Mouse (Mus musculus) adrenal gland, postnatal 14 days (tissue): ENCODE measurements around the gene Olfr12. TPM values are rescaled to one million over a fixed set of nuclear protein-coding genes. Genes with fewer than 3 reads are reported as not detected.

Experiments
- DNase-seq: peaks from one replicate; pipeline ENCODE4 v3.0.0; 2021; ENCODE audit warnings: mixed read lengths
- total RNA-seq: library from RNA; stranded (reverse); gene quantifications from 2 replicates; pipeline ENCODE4 v1.2.3, GENCODE M21; 2021

The Olfr12 gene
- total RNA-seq, 1 experiment from 2014 or later: not detected

DNA sequence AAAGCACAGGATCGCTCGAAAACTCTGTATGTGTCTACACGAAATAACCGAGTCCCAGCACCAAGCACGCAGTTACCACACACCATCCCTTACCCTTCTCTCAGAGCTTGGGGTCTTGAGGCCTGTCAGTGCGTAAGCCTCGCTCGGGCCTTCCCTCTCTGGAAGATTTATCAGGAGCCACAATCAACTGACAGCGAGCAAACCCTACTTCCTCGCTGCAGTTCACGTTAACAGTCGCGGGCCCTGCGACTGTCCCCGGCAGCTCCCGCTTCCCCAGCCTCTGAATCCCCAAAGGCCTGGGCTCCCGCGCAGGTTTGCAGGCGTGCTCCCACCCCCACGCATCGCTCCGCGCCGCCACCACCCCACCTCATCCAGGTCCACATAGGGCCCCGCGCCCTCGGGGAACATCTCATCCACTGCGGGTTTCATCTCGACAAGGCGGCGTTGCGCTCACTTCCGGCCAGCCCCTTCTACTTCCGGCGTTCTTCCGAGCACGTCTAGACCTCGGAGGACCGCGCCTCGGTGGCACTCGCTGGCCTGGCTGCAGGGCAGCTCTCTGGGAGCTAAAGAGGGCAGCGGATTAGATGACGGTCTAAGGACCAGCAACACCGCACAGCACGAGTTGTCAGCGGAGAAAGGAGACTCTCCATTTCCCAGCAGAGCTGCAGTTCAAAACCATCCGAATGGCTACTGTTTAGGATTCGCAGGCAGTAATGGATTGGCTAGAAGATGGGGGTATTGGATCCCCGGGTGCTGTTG lies 24.1 kb downstream of the Olfr12 start, which contains the start of gene Cops9:
Gene Cops9, minus strand, starts transcription at position 472 of the 759 bp plus-strand sequence.
- DNase-seq: peak; percentile 95

DNA sequence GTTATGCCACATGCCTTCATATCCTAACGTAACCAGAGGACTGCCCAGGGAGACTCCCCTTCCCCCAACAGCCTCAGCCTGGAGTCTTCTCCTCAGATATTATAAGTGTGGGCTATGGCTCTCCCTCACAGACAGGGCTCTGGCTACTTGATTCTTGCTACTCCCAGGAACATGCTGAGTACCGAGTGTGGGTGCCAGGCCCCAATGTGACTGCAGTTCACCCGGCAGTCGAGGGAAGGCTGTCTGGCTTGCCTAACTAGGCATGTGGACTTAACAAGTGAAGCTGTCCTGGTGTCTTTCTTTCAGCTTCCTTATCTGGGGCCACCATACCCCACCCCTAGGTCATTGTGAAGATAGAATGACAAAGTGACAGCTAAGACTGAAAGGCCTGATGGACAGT lies 26.1 kb downstream of the Olfr12 start:
- DNase-seq: no peak

DNA sequence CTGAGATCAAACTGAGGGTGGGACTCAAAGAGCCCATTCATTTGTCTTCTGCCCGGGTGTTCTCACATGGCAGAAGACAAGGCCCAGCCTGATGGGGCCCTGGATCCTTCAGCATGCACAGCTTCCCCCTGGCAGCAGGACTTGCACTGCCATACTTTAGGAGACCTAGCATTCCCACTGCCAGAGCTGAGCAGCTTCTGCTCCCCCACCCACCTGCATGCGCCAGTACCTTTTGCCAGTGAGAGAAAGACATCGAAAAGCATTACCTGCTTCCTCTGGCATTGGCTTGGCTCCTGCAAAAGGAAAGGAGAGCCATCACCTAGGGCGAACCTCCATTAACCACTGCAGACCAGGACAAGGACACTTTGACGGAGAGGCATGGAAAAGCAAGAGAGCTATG lies 27.3 kb downstream of the Olfr12 start:
- no peak for DNase-seq

GRCm38 (mm10) chr1:92646111-92646510 lies 28.5 kb downstream of the Olfr12 start:
- DNase-seq: no peak

GRCm38 (mm10) chr1:92646601-92647000 lies 29.0 kb downstream of the Olfr12 start:
- DNase-seq: no peak

DNA sequence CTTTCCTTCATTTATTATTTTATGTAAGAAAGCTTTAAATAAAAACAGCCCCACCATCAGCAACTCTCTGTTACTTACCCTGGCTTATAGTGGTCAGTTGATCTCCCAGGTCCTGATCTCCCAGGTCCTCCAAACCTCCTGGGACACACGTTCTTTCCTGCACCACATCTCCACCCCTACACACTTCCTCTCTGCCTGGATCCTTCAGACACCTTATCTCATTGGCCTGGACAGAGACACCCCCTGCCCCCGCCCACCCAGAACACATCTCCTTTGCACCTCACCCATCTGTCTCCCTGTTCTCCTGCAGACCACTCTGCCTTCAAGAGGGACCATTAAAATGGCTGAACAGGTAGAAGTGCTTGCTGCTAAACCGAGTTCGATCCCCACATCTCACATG lies 29.4 kb downstream of the Olfr12 start:
- no peak for DNase-seq

GRCm38 (mm10) chr1:92647752-92648151 lies 30.2 kb downstream of the Olfr12 start:
- peak; percentile 85 for DNase-seq

- DNase-seq: no peak
Measured at GRCm38 (mm10) chr1:92648197-92648596, 30.6 kb downstream of the Olfr12 start.

DNA sequence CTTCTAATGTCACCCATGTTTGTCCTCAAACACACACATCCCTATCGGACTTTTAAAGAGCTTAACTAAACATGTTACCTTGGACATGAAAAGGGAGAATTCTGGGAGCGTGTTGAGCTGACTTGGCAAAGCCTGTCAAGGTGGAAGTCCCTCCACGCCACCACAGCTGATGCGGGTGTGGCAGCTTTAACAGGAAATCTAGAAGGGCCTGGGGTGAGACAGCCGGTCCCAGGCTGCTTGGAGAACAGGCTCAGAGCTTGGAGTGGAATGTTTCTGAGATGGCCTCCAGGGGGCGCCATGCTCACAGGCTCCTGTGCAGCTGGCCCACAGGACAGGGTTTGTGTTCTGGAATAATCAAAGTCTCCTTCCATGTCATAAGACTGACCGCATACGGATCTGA lies 31.1 kb downstream of the Olfr12 start, which contains the start of gene Otos:
Gene Otos, minus strand, starts transcription at position 169 of the 400 bp plus-strand sequence.
- DNase-seq: peak; percentile 85

GRCm38 (mm10) chr1:92651467-92651866 lies 33.9 kb downstream of the Olfr12 start:
- no peak for DNase-seq

GRCm38 (mm10) chr1:92653179-92653578 lies 35.6 kb downstream of the Olfr12 start:
- no peak for DNase-seq

GRCm38 (mm10) chr1:92654676-92655075 lies 37.1 kb downstream of the Olfr12 start:
- no peak for DNase-seq

- peak; percentile 44 for DNase-seq
Measured at GRCm38 (mm10) chr1:92657025-92657820, 39.6 kb downstream of the Olfr12 start.

- no peak for DNase-seq
Measured at GRCm38 (mm10) chr1:92659392-92659791, 41.8 kb downstream of the Olfr12 start.

DNA sequence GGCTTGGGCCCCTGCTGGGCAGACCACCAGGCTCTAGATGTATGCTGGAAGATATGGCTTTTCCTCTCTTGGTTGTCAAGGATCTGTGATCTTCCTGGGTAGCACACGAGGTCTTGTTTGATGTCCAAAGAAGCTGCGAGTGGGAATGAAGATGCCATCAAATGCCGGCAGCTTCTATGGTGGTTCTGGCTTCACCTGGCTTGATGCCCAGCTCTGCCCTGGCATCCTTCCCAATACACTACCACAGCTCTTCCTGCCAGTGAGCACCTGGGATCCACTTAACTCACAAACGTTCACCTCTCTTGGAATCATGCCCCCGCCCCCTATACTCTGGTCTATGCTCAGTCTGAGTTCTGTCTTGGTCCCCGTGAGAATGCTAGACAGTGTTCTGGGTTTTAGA lies 49.5 kb downstream of the Olfr12 start:
- peak; percentile 41 for DNase-seq

- no peak for DNase-seq
Measured at GRCm38 (mm10) chr1:92669430-92669829, 51.8 kb downstream of the Olfr12 start.

DNA sequence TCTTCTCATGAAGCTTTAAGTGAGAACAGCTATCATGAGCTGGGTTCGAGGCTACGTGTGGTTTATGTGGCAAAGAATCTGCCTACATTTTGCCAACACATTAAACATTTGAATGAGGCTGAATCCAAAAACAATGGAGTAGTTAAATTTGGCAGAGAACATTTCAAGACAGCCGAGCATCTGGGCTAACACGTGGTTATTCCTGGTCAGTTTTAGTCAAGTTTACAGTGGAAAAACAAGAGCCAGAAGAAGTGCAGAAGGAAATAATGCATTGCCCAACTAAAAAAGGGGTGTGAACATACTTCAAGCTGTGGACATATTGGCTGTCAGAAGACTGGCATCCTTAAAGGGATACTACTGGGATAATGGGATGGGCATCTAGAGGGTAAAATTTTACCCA lies 53.7 kb downstream of the Olfr12 start:
- DNase-seq: no peak

Other genes starting within 250 kb of the Olfr12 start
- 626 and 670 TPM in 2 replicates for gene Ndufa10, start 143.9 kb upstream of the Olfr12 start, total RNA-seq
- gene Olfr1416, start 132.7 kb upstream of the Olfr12 start, total RNA-seq: not detected in 2 replicates
- gene Olfr1415, start 121.7 kb upstream of the Olfr12 start, total RNA-seq: not detected in 2 replicates
- gene Olfr1414, start 99.1 kb upstream of the Olfr12 start, total RNA-seq: not detected in 2 replicates
- gene Olfr1413, start 46.5 kb upstream of the Olfr12 start, total RNA-seq: not detected in 2 replicates
- gene Olfr1412, start 32.0 kb upstream of the Olfr12 start, total RNA-seq: not detected in 2 replicates
- gene Olfr1411, start 23.4 kb upstream of the Olfr12 start, total RNA-seq: not detected in 2 replicates
- not detected in 2 replicates for gene Olfr1410, start 12.0 kb upstream of the Olfr12 start, total RNA-seq
- gene Cops9, start 24.2 kb downstream of the Olfr12 start, total RNA-seq: 264 and 268 TPM in 2 replicates
- gene Otos, start 31.1 kb downstream of the Olfr12 start, total RNA-seq: not detected in 2 replicates
- gene Gpc1, start 213.9 kb downstream of the Olfr12 start, total RNA-seq: 41.9 and 43.2 TPM in 2 replicates